Mouse (Mus musculus): Measurements from ENCODE around the gene Gm49337. TPM values are rescaled to one million over a fixed set of nuclear protein-coding genes. Genes with fewer than 3 reads are reported as not detected.

Gene Gm49337
- polyA plus RNA-seq, 1 experiment from 2014 or later = not detected

DNA sequence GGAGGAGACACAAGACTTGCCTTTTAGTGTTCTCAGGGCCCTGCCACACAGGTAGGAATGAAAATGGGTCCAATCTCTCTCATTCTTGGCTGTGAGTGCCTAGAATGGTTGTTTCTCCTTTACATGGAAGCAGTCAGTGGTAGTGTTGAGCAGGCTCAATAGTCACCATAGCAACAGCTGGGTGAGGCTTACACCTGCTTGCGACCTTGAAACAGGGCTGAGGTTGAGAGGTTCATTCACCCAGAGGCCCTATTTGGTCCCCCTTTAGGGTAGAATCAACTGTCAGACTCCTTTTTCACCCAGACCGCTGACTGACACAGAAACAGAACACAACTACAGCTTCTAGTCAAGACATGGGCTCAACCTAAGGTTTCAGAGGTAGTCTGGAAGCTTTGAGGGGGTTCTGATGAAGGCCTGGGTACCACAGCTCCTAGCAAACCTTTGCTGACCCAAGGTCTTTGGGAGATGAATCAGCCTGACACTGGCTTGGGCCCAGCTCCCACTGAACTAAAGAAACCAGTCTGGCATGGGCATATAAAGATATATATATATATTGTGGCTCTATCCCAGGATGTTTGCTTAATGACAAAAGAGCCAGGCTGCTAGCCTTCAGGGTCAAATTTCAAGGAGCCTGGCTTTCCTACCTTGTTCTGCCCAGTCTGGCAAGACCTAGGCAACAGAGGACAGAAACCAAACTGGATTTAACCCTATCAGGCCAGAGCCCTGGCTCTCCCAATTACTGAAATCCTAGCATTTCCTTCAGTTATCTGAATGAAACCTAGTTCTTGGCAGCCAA lies 8.2 kb upstream of the Gm49337 start:
- H3K4me3 ChIP-seq = no peak overlapping the region
- H3K9me3 ChIP-seq = no peaks in the 10 kb centered on the region
- no peaks in the 10 kb centered on the region for H3K27me3 ChIP-seq
- peaks cover 11% of the 10 kb centered on the region; the same call in 1 of the 2 replicates for H3K36me3 ChIP-seq
- no peak overlapping the region for H3K9ac ChIP-seq
- H3K4me1 ChIP-seq = peaks cover 15% of the 10 kb centered on the region
- 92% methylated on average over 2 of the region's 2 CpGs for WGBS
- no peak for ATAC-seq (ENCODE audit: insufficient number of reproducible peaks, insufficient read depth, low FRiP score, low TSS enrichment)
- no peak overlapping the region for H3K4me2 ChIP-seq (replicated peaks)
- no peak overlapping the region for H3K27ac ChIP-seq

DNA sequence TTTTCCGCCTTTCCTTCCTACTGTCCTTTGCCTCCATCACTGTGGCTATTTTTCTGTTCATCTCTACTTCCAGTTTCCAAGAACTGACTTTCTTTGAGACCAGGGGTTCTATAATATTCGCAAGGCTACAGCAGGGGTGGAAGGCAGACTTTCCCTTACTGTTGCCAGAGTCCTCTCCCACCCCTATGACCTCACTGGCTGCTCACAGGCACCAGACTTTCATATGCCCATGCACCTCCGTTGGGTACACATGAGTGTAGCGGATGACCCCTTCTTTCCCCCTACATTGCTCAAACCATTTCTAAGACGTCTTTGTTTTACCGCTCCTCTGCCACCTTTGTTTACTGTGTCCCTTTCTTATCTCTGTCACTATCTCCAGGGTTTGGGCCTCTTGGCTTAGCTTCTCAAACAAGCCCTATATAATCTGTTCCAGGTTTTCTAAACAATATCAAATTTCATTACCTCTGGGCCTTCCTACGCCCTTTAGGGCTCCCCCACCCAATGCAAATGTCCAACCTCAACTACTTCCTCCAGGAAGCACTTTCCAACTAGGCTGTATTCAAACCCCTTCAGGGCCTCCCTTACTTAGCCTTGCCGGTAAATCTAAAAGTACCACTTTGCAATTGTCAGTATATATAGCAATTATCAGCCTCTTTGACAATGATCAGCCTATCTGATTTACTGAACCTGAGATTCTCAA lies 7.3 kb upstream of the Gm49337 start:
- Histone ChIP-seq H3K9me3 (no peaks in the 10 kb centered on the region), H3K4me1 (peaks cover 15% of the 10 kb centered on the region), H3K36me3 (peaks cover 3% of the 10 kb centered on the region; the same call in 1 of the 2 replicates), H3K9ac (no peak overlapping the region), H3K27me3 (no peaks in the 10 kb centered on the region), H3K4me3 (no peak overlapping the region), H3K27ac (no peak overlapping the region), H3K4me2 (replicated peaks) (no peak overlapping the region)
- 36% methylated on average over 8 of the region's 8 CpGs for WGBS
- ATAC-seq (ENCODE audit: insufficient number of reproducible peaks, insufficient read depth, low FRiP score, low TSS enrichment) = no peak

DNA sequence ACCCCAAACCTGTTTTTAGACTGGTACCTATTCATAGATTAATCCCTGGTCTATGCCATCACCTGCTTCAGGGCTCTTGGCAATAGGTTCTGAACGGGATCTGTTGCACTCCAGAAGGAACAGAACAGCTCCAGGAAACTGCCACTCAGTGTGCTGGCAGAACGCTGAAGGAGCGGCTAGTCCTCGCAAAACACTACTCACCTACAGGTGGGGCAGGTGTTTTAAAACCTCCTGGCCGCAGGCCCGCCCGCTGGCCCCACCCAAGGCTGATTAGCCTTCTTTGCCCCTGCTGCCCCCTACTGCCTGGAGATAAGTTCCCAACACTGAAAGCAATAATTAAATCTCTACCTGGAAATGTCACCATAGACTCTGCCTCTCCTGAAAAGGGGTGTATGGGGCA lies 5.8 kb upstream of the Gm49337 start, which contains the start of gene Tspan1:
TSS of gene Tspan1 (minus strand) at position 198 of the 400 bp plus-strand sequence.
- ATAC-seq (ENCODE audit: insufficient number of reproducible peaks, insufficient read depth, low FRiP score, low TSS enrichment) = no peak
- Histone ChIP-seq H3K4me1 (peaks cover 15% of the 10 kb centered on the region), H3K4me3 (no peak within 1 kb of the TSS), H3K4me2 (replicated peaks) (no peak within 1 kb of the TSS), H3K9ac (no peak within 1 kb of the TSS), H3K27ac (no peak within 1 kb of the TSS), H3K9me3 (no peaks in the 10 kb centered on the region), H3K36me3 (no peaks in the 10 kb centered on the region), H3K27me3 (no peaks in the 10 kb centered on the region)
- 30% methylated on average over 7 of the region's 7 CpGs for WGBS

DNA sequence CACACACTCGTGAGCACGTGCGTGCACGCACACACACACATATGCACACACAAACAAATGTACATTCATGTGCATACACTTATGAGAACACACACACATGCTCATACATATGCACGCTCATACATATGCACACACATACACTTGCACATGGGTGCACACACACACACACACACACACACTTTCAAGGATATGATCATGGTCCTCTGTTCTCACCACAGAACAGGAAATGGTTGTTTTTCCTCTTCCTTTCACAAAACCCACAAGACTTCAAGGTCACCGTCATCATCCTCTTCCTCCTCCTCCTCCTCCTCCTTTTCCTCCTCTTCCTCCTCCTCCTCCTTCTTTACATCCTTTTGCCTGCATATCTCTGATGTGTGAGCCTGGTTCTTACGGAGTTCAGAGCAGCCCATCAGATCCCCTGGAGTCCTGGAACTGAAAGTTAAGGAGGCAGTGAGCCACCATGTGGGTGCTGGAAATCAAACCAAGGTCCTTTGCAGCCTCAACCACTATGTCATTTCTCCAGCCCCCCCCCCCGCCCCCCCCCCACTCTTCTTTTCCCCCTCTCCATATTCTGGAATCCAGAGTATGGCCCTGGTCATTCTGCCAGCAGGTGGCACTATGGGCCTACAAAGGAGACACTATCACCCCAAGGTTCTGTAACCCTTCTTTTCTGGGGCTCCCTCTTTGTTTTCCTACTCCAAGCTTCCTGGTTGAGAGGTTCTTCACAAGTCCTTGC lies 4.4 kb upstream of the Gm49337 start:
- Histone ChIP-seq H3K27ac (no peak overlapping the region), H3K9me3 (no peaks in the 10 kb centered on the region), H3K36me3 (no peaks in the 10 kb centered on the region), H3K4me3 (no peak overlapping the region), H3K4me2 (replicated peaks) (no peak overlapping the region), H3K27me3 (no peaks in the 10 kb centered on the region), H3K9ac (no peak overlapping the region), H3K4me1 (peaks cover 15% of the 10 kb centered on the region)
- no peak for ATAC-seq (ENCODE audit: insufficient number of reproducible peaks, insufficient read depth, low FRiP score, low TSS enrichment)
- 84% methylated on average over 7 of the region's 8 CpGs for WGBS

DNA sequence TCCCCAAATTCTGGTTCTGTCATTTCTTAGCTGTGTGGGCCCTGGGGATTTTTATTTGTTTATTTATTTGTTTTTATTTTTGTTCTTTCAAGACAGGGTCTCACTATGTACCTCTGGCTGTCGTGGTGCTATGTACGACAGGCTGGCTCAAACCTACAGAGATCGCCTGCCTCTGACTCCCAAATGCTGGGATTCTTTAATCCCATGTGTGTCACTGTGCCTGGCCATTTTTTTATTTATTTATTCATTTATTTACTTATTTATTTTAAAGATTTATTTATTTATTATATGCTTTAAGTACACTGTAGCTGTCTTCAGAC lies 3.9 kb upstream of the Gm49337 start:
- Histone ChIP-seq H3K36me3 (no peaks in the 10 kb centered on the region), H3K27ac (no peak overlapping the region), H3K27me3 (no peaks in the 10 kb centered on the region), H3K4me3 (no peak overlapping the region), H3K9ac (no peak overlapping the region), H3K4me1 (peaks cover 18% of the 10 kb centered on the region), H3K9me3 (no peaks in the 10 kb centered on the region), H3K4me2 (replicated peaks) (no peak overlapping the region)
- 67% methylated on average over 3 of the region's 3 CpGs for WGBS
- no peak for ATAC-seq (ENCODE audit: insufficient number of reproducible peaks, insufficient read depth, low FRiP score, low TSS enrichment)

DNA sequence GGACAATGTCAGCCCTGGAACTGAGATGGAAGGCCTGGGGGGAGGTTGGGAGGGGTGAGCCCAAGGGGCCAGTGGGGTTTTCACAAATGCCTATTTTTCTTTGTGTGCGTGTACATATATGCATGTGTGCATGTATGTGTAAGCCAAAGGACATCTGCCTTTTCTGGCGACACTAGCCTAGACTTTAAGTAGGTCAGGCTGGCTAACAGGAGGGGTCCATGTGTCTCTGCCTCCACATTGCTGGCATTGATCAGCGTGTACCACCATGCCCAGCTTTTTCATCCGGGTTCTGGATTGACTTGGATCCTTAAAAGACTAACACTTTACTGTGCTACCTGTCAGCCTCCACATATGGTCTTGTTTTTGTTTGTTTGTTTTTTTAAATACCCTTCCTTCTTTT lies 568 bp downstream of the Gm49337 start:
- no peaks in the 10 kb centered on the region for H3K27me3 ChIP-seq
- no peak for ATAC-seq (ENCODE audit: insufficient number of reproducible peaks, insufficient read depth, low FRiP score, low TSS enrichment)
- H3K36me3 ChIP-seq = no peaks in the 10 kb centered on the region
- H3K4me3 ChIP-seq = no peak overlapping the region
- no peaks in the 10 kb centered on the region for H3K9me3 ChIP-seq
- no peak overlapping the region for H3K4me2 ChIP-seq (replicated peaks)
- peaks cover 24% of the 10 kb centered on the region for H3K4me1 ChIP-seq
- H3K9ac ChIP-seq = no peak overlapping the region
- 74% methylated on average over 4 of the region's 4 CpGs for WGBS
- no peak overlapping the region for H3K27ac ChIP-seq

DNA sequence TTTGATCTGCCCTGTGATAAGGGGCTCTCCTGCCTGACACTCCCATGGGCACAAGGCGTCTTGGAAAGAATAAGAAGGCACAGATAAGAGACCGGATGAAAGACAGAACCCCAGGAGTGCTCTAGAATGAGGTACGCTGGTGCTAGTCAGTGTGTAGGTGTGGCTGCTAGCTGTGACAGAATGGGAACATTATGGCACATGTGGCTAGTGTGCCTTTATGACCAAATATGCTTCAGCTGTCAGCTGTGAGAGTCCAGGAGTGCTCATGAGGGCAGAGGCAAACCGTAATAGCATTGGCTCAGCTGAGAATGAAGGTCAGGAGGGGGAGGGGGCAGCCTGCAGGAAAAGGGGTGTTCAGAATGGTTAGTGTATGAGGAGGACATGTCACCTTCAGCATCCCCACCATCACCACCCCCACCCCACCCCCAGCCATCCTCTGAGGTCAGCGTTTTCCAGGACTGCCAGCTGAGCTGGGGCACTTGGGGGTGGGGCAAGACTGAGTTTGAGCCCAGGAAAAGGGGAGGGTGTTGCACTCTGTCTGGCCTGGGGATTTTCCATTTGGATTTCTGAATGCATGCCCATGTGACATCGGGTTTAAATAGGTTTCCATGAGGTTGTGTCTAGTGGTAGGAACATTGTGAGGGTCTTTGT lies 1.4 kb downstream of the Gm49337 start:
- H3K36me3 ChIP-seq = no peaks in the 10 kb centered on the region
- H3K4me2 ChIP-seq (replicated peaks) = no peak overlapping the region
- H3K4me1 ChIP-seq = peaks cover 24% of the 10 kb centered on the region
- no peak overlapping the region for H3K9ac ChIP-seq
- no peaks in the 10 kb centered on the region for H3K27me3 ChIP-seq
- WGBS = 40% methylated on average over 6 of the region's 6 CpGs
- H3K4me3 ChIP-seq = no peak overlapping the region
- no peaks in the 10 kb centered on the region for H3K9me3 ChIP-seq
- no peak overlapping the region for H3K27ac ChIP-seq
- no peak for ATAC-seq (ENCODE audit: insufficient number of reproducible peaks, insufficient read depth, low FRiP score, low TSS enrichment)

DNA sequence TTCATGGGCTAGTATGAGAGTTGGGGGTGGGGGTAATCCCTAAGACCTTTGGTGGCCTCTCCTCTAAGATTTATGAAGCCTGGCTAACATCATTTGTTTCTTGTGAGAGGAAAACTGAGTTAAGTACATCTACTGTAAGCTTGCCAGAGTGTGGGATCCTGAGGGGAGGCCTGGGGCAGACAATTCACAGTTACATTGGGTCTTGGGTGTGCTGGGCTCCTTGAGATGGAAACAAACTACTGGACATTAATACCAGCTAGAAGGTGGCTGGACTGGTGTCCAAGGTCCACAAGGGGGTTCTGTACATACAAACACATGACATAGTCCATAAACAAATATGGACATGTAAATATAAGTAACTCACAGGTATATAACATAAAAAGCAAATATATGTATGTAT lies 2.0 kb downstream of the Gm49337 start:
- Histone ChIP-seq H3K36me3 (no peaks in the 10 kb centered on the region), H3K4me3 (no peak overlapping the region), H3K27ac (no peak overlapping the region), H3K4me1 (peaks cover 24% of the 10 kb centered on the region), H3K27me3 (no peaks in the 10 kb centered on the region), H3K9ac (no peak overlapping the region), H3K4me2 (replicated peaks) (no peak overlapping the region), H3K9me3 (no peaks in the 10 kb centered on the region)
- ATAC-seq (ENCODE audit: insufficient number of reproducible peaks, insufficient read depth, low FRiP score, low TSS enrichment) = no peak

DNA sequence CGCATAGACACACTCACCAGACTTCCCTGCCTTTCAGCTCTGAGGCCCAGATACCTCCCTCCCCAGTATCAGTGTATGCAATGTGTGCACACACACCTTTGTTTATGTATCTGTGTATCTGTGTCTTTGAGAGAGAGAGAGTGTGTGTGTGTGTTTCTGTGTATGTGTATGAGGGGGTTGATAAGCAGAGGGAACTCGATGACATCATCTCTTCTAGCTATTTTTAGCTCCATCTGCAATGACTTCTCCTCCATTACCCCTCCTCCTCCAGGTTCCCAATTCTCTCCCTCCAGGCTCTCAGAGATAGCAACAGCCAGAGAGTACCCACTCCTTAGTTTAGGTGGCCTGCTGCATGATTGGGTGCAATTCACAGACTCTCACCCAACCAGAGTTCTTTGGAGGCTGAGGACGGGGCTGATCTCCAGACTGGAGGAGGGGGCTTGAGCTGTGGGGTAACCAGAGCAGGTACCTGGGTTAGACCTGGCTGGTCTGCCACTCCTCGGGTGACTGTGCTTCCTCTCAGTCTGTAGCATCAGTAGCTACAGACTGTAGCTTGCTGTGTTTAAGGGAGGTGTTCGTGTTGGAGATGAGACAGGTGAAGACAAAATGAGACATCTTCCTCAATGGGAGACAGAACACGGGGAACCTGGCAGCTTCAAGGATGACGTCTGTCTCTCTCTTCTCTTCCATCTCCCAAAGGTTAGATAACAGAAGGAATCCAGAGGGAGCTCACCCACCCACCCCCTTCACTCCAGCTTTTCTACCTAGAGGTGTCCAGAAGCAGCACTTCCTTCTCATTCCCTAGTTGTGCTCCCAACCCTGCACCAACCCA lies 2.7 kb downstream of the Gm49337 start:
- H3K36me3 ChIP-seq = no peaks in the 10 kb centered on the region
- peaks cover 24% of the 10 kb centered on the region for H3K4me1 ChIP-seq
- peak; percentile 43; the same call in 1 of the 2 replicates for ATAC-seq (ENCODE audit: insufficient number of reproducible peaks, insufficient read depth, low FRiP score, low TSS enrichment)
- 66% methylated on average over 7 of the region's 7 CpGs for WGBS
- H3K27ac ChIP-seq = peak overlapping the region; percentile 60
- H3K9me3 ChIP-seq = no peaks in the 10 kb centered on the region
- no peaks in the 10 kb centered on the region for H3K27me3 ChIP-seq
- H3K4me2 ChIP-seq (replicated peaks) = peak overlapping the region; percentile 39; the same call in 1 of the 2 replicates
- H3K9ac ChIP-seq = no peak overlapping the region
- H3K4me3 ChIP-seq = no peak overlapping the region

DNA sequence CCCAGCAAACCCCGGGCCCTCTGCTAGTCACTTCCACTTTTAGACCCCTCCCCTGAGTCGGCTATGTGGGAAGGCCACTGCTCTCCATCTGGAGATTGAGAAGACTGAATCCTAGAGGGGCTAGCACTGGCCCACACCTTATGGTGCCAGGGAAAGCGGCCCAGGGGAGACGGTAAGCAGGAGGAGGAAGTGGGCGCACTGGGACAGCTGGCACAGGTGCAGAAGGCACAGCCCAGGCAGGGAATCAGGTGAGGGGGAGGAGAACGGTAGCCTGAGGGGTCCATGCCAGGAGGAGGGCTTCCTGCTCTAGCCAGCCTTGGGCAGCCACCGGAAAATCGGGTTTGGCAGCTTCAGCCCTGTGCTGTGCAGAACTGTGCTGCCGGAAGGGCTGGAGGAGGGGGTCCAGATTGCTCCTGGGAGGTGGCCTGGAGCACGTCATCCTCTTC lies 3.4 kb downstream of the Gm49337 start:
- Histone ChIP-seq H3K4me2 (replicated peaks) (peak overlapping the region; percentile 39), H3K9ac (peak overlapping the region; percentile 33; the same call in 1 of the 2 replicates), H3K27ac (peak overlapping the region; percentile 60), H3K9me3 (no peaks in the 10 kb centered on the region), H3K36me3 (no peaks in the 10 kb centered on the region), H3K4me1 (peaks cover 24% of the 10 kb centered on the region), H3K4me3 (peak overlapping the region; percentile 14; the same call in 1 of the 2 replicates), H3K27me3 (no peaks in the 10 kb centered on the region)
- peak; percentile 72 for ATAC-seq (ENCODE audit: insufficient number of reproducible peaks, insufficient read depth, low FRiP score, low TSS enrichment)
- WGBS = 15% methylated on average over 10 of the region's 10 CpGs

DNA sequence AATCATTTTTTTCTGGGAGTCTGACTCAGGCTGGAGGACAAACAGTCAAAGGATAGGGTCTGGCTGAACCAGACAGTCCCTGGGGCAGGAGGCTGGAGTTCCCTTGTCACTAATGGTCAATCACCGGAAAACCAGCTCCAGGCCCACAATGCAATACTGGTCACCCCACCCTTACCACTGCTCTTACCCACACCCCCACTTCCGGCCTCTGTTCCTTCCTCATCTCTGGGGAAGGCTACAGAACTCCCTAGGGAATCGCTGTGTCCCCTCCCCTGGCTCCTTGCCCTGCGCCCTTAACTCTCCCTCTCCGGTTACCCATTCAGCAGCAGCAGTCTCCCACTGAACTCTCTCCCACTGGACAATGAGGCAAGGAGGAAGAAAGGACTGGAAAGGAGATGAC lies 4.0 kb downstream of the Gm49337 start:
- Histone ChIP-seq H3K27me3 (no peaks in the 10 kb centered on the region), H3K9me3 (no peaks in the 10 kb centered on the region), H3K4me2 (replicated peaks) (peak overlapping the region; percentile 39), H3K27ac (peak overlapping the region; percentile 54), H3K36me3 (no peaks in the 10 kb centered on the region), H3K4me3 (no peak overlapping the region), H3K9ac (no peak overlapping the region), H3K4me1 (peaks cover 27% of the 10 kb centered on the region)
- 16% methylated on average over 5 of the region's 5 CpGs for WGBS
- ATAC-seq (ENCODE audit: insufficient number of reproducible peaks, insufficient read depth, low FRiP score, low TSS enrichment) = no peak

Measured in embryonic facial prominence, embryonic 12.5 days (tissue).